Mouse (Mus musculus) neural tube, embryonic 11.5 days (tissue): ENCODE results near the gene Kif26b. TPM values are rescaled to one million over a fixed set of nuclear protein-coding genes. Genes with fewer than 3 reads are reported as not detected.

Experiments
- ATAC-seq: fragments of 200-750 bp; cut with Nextera tagmentation; 2 replicates; pipeline ENCODE4 v1.8.0; 2017; ENCODE audit warnings: moderate number of reproducible peaks, mild to moderate bottlenecking, moderate TSS enrichment, moderate library complexity; ENCODE audit not compliant: insufficient read depth, low FRiP score, low TSS enrichment
- DNase-seq: peaks from one replicate; pipeline ENCODE4 v3.0.0-alpha.2; 2015; ENCODE audit warnings: low spot score
- H3K27ac ChIP-seq: fragments of 300-500 bp; sonication (generic); 2 replicates; pipeline ENCODE4 v1.5.1; 2014; ENCODE audit warnings: low read depth, mild to moderate bottlenecking, low read length
- H3K27me3 ChIP-seq: fragments of 300-500 bp; sonication (generic); 2 replicates; pipeline ENCODE4 v1.6.1; 2014; ENCODE audit warnings: mild to moderate bottlenecking, low read length, mixed read lengths; ENCODE audit not compliant: control insufficient read depth, insufficient read depth
- H3K36me3 ChIP-seq: fragments of 300-500 bp; sonication (generic); 2 replicates; pipeline ENCODE4 v1.6.1; 2014; ENCODE audit warnings: mild to moderate bottlenecking, low read length, moderate library complexity, mixed read lengths; ENCODE audit not compliant: control insufficient read depth, insufficient read depth
- H3K4me1 ChIP-seq: fragments of 300-500 bp; sonication (generic); 2 replicates; pipeline ENCODE4 v1.6.1; 2014; ENCODE audit warnings: low read length, mixed read lengths; ENCODE audit not compliant: control insufficient read depth, insufficient read depth
- H3K4me2 ChIP-seq: fragments of 300-500 bp; sonication (generic); 2 replicates; pipeline ENCODE4 v1.6.1; 2014; ENCODE audit warnings: low read depth, mild to moderate bottlenecking, moderate library complexity
- H3K4me3 ChIP-seq: fragments of 300-500 bp; sonication (generic); 2 replicates; pipeline ENCODE4 v1.5.1; 2014; ENCODE audit warnings: low read depth, low read length
- H3K9ac ChIP-seq: fragments of 300-500 bp; sonication (generic); 2 replicates; pipeline ENCODE4 v1.6.1; 2014; ENCODE audit warnings: mild to moderate bottlenecking, low read length
- H3K9me3 ChIP-seq: fragments of 300-500 bp; sonication (generic); 2 replicates; pipeline ENCODE4 v1.6.1; 2016; ENCODE audit warnings: low read length; ENCODE audit not compliant: control insufficient read depth
- whole genome bisulfite sequencing: fragments of 180-500 bp; shearing (Covaris S2); extraction: QIAGEN DNeasy Blood & Tissue Kit; methylation state at CpG from one replicate; pipeline ENCODE4 v1.1.7; 2014; 5-methylcytosine and 5-hydroxymethylcytosine counted together
- polyA plus RNA-seq: library from polyadenylated mRNA; unstranded; fragments of >200 nt; fragmentation: Nextera tagmentation; extraction: Ambion mirVana; gene quantifications from 2 replicates; pipeline ENCODE4 v1.2.1, GENCODE M21; 2014

Kif26b gene
- polyA plus RNA-seq, 1 experiment from 2014 or later = 6.5 TPM

GRCm38 (mm10) chr1:178571009-178571408 is 42.1 kb downstream of the Kif26b start:
- WGBS = 14% methylated on average over 4 of the region's 4 CpGs
- Histone ChIP-seq H3K4me3 (no peak overlapping the region), H3K4me2 (no peak overlapping the region), H3K36me3 (no peaks in the 10 kb centered on the region), H3K4me1 (peaks cover 7% of the 10 kb centered on the region; the same call in 1 of the 2 replicates), H3K27ac (no peak overlapping the region), H3K9me3 (no peaks in the 10 kb centered on the region), H3K27me3 (no peaks in the 10 kb centered on the region), H3K9ac (no peak overlapping the region)
- DNase-seq (no peak), ATAC-seq (no peak)

- Histone ChIP-seq H3K27me3 (no peaks in the 10 kb centered on the region), H3K36me3 (no peaks in the 10 kb centered on the region), H3K4me3 (no peak overlapping the region), H3K9me3 (no peaks in the 10 kb centered on the region), H3K4me1 (peaks cover 7% of the 10 kb centered on the region; the same call in 1 of the 2 replicates), H3K27ac (no peak overlapping the region), H3K4me2 (no peak overlapping the region), H3K9ac (no peak overlapping the region)
- 28% methylated on average over 13 of the region's 13 CpGs for WGBS
- DNase-seq (no peak), ATAC-seq (no peak)
Measured at GRCm38 (mm10) chr1:178571885-178572444, 43.0 kb downstream of the Kif26b start.

- H3K9me3 ChIP-seq = no peaks in the 10 kb centered on the region
- H3K36me3 ChIP-seq = no peaks in the 10 kb centered on the region
- no peak overlapping the region for H3K4me2 ChIP-seq
- no peak overlapping the region for H3K27ac ChIP-seq
- H3K27me3 ChIP-seq = no peaks in the 10 kb centered on the region
- no peak for DNase-seq
- no peak overlapping the region for H3K4me3 ChIP-seq
- WGBS = 63% methylated on average over 4 of the region's 4 CpGs
- peaks cover 5% of the 10 kb centered on the region; the same call in 1 of the 2 replicates for H3K4me1 ChIP-seq
- ATAC-seq = no peak
- H3K9ac ChIP-seq = no peak overlapping the region
Measured at GRCm38 (mm10) chr1:178573406-178574032, 44.6 kb downstream of the Kif26b start.

DNA sequence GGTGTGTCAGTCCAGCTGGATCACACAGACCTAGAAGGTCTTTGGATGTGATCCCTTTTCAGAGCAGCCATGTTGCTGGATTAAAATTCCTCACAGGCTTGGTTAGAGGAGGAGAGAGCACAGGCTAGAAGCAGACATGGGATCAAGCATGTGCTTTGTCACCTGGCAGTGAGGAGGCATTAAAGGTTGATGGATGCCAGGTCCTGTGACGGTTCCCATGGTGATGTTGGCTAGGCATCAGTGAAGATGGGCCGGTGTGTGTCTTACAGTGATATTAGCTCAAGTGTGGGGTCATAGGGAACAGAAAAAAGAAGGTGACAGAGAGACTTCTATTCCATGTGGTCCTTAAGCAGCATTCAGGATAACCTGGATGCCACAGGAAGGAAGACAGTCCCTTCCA is 46.8 kb downstream of the Kif26b start:
- Histone ChIP-seq H3K4me3 (no peak overlapping the region), H3K36me3 (no peaks in the 10 kb centered on the region), H3K9me3 (no peaks in the 10 kb centered on the region), H3K4me2 (no peak overlapping the region), H3K9ac (no peak overlapping the region), H3K27ac (no peak overlapping the region), H3K4me1 (0 out of 2 replicates have a peak, but pooled peaks cover under 1% of the 10 kb centered on the region), H3K27me3 (no peaks in the 10 kb centered on the region)
- DNase-seq = no peak
- 83% methylated on average over 2 of the region's 2 CpGs for WGBS
- no peak for ATAC-seq

DNA sequence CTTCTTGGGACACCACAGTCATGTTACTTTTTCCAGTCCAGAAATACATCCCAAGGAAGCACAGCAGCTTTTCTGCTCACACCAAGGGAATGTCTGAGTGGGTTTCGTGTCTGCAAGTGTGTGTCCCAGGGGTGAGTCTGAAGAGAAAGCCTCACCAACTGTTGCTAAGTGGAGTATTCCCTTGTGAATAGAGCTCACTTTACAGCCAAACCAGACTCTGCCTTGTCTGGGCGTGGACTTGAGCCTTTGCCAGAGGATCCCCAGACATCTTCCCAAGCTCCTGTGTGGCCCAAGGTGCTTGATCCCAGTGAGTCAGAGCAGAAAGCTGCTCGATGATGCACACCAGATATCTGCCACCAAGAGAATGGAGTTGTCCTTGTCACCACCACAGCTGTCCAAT is 48.0 kb downstream of the Kif26b start:
- Histone ChIP-seq H3K27ac (no peak overlapping the region), H3K36me3 (no peaks in the 10 kb centered on the region), H3K4me2 (no peak overlapping the region), H3K4me3 (no peak overlapping the region), H3K9ac (no peak overlapping the region), H3K9me3 (no peaks in the 10 kb centered on the region), H3K4me1 (no peaks in the 10 kb centered on the region), H3K27me3 (no peaks in the 10 kb centered on the region)
- DNase-seq (no peak), ATAC-seq (no peak)
- WGBS = 84% methylated on average over 3 of the region's 3 CpGs

DNA sequence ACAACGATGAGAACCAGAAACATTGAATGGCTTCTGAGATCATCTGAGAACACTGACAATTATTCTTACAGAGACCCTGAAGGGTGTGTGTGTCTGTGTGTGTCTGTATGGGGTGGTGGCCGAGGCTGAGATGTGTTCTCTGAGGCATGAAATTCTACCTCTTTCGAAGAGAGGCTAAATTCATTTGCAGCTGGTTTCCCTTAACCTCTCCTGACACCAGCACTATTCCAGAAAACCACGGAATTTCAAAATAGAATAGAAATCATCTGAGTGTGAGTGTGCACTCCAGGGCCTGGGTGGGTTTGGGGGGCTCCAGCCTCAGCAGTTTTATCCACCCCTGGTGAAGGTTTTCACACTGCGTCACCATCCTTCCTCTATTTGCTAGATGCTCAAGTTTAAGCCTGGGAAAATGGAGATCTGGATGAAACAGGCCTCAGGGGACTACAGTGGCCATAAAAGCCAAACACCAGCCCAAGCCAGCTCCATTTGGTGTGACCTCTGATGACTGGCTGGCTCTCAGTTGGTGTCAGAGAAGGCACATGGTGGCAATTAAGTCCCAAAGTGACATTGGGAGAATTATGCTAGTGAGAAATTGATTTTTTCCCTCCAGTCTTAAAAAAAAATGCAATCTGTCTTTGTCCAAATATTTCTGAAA is 56.6 kb downstream of the Kif26b start:
- no peak for ATAC-seq
- Histone ChIP-seq H3K4me3 (no peak overlapping the region), H3K9ac (no peak overlapping the region), H3K4me1 (no peaks in the 10 kb centered on the region; the same call in 1 of the 2 replicates), H3K36me3 (no peaks in the 10 kb centered on the region), H3K9me3 (no peaks in the 10 kb centered on the region), H3K4me2 (no peak overlapping the region), H3K27ac (0 out of 2 replicates have a peak overlapping the region, but pooled peaks have one; percentile 5), H3K27me3 (no peaks in the 10 kb centered on the region)
- no peak for DNase-seq
- 39% methylated on average over 5 of the region's 5 CpGs for WGBS

GRCm38 (mm10) chr1:178590229-178591171 is 61.6 kb downstream of the Kif26b start:
- no peak overlapping the region for H3K9ac ChIP-seq
- H3K36me3 ChIP-seq = no peaks in the 10 kb centered on the region
- no peak overlapping the region for H3K4me2 ChIP-seq
- ATAC-seq (peak; percentile 55; the same call in 1 of the 2 replicates), DNase-seq (no peak)
- H3K4me3 ChIP-seq = no peak overlapping the region
- no peaks in the 10 kb centered on the region for H3K27me3 ChIP-seq
- no peaks in the 10 kb centered on the region; the same call in 1 of the 2 replicates for H3K4me1 ChIP-seq
- no peak overlapping the region for H3K27ac ChIP-seq
- no peaks in the 10 kb centered on the region for H3K9me3 ChIP-seq
- WGBS = 60% methylated on average over 13 of the region's 13 CpGs

GRCm38 (mm10) chr1:178597113-178597512 is 68.2 kb downstream of the Kif26b start:
- Histone ChIP-seq H3K27ac (no peak overlapping the region), H3K4me1 (no peaks in the 10 kb centered on the region), H3K4me3 (no peak overlapping the region), H3K9me3 (no peaks in the 10 kb centered on the region), H3K27me3 (no peaks in the 10 kb centered on the region), H3K4me2 (no peak overlapping the region), H3K36me3 (no peaks in the 10 kb centered on the region), H3K9ac (no peak overlapping the region)
- 91% methylated on average over 3 of the region's 3 CpGs for WGBS
- ATAC-seq = no peak
- no peak for DNase-seq
